Mouse (Mus musculus) A20 (cell line): ENCODE results near the gene Egfl8.

ENCODE experiments used
- DNase-seq: peaks from one replicate; pipeline ENCODE4 v3.0.0-alpha.2; 2011; ENCODE audit warnings: low read depth, low spot score

Egfl8 gene

DNA sequence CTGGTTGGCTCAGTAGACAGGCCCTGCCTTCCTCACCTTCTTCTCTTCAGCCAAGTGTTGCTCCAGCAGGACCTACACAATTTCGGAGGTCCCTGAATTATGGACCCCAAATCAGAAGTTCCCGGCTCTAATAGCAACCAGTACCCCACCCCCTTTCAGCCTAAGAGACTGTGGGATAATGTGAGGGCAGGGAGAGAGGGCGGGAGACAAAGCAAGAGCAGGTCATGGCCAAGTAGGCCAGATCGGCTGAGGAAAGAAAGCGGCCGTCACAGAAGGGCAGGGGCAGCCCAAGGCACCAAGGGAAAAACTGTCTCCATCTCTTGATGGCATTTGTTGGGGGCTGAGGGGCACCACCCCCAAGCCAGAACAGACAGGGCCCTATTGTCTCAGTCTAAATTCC is at the start of gene Egfl8:
TSS of gene Egfl8 (minus strand) at position 101 of the 400 bp plus-strand sequence.
- DNase-seq = no peak

DNA sequence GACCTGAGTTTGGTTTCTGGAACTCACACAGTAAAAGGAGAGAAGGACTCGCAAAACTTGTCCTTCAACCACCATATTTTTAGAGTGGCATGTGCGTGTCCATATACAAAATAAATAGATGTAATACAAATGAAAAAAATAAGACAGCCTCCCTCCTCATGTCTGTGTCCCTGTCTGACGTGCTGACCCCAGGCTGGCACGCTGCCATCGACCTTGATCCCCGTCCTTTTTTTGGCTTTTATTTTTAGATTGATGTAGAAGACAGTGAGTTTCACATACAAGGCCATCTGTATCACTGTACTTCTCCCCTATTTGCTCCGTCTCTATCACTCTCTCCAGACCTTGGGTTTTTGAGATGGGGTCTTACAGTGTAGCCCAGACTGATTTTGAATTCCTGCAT is 48.7 kb upstream of the Egfl8 start:
- DNase-seq = no peak

DNA sequence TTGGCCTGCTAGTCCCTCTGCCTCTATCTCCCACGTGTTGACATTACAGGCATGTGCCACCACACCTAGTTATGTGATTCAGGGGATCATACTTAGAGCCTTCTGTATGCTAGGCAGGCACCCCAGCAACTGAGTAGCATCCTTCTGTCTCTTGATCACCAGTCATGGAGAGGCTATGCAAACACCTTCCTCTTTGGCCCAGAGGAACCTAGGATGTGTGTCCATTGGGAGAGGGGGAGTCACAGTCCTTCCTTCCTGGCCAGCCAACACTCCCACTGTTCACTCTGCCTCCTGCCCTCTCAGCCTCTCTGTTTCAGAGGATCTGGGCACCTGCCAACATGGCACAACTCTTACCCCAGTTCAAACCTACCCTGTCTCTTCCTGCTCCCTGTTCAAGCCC is 47.8 kb upstream of the Egfl8 start:
- no peak for DNase-seq

DNA sequence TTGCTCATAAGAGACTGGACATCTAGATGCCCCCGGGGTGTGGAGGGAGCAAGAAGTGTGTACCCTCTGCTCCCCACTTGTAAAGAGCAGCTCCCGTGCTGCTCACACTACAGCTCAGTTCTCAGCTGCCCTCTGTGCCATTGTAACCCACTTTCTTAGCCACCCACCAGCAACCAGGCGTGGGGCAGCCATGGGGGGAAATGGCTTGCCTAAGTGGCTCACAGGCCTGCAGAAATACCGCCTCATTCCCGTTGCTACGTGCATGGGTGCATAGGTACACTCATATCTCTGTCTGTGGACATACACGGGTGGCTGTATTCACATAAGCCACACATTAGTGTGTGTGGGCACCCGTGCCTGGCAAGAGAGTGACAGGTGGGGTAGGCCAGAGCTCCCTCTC is 47.2 kb upstream of the Egfl8 start:
- DNase-seq = no peak

DNA sequence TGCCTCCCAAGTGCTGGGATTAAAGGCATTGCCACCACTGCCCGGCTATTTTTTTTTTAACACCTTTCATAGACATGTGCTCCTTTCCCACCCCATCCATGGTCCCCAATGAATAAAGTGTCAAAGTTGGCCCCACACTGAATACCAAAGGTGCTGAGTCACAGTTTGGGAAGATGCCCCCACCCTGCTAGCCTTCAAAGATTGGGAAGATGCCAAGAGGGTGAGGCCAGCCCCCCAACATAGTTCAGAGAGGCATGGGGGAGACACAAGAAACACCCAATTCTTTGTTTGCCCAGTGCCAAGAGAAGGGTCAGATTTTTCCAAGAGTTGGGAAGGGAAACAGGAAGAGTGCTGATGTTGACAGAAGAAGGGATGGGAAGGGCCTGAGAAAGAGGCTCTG is 46.7 kb upstream of the Egfl8 start:
- no peak for DNase-seq

DNA sequence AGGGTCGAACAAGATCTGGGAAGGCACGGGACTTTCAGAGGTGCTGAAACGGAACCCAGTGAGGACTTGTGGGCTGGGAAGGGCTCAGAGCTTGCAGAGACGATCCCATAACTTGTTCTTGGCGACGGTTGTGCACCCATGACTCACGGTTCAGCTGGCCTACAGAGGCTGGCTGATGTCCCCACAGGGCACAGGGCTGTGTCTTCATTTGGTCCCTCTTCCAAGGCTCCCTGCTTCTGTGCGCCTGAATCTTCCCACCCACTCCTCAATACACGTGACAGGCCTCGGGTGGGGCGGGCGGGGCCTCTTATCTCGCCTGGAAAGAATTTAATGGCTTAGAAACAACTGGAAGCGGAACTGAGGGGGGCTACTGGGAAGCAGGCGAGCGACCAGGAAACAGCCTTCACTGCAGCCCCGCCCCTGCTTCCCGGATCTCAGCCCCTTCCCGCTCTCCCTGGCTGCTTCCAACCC is 45.4 kb upstream of the Egfl8 start:
- DNase-seq = no peak

DNA sequence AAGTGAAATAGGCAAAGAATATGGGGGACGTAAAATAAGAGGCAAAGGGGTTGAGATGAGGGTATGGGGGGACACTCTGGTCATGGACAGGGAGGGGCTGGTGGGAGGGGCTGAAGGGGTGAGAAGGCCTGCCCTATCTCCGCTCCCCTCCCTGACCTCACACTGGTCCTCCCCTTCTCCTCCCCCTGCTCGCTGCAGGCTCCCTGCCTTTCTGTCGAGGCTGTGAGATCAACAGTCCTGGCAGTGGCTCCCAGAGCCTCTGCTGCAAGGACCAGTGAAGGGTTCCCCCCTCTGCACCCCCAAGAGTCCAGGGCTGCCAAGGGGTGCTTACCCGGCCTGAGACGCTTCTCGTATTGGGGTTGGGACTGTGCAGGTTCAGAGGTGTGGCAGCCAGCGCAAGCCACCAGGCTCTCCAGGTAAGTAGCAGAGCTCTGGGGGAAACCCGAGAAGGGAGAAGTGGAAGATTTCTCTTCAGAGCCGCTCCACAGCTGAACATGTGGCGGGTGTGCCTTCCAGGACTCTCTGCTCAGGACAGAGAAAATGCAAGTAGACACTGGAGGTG is 44.6 kb upstream of the Egfl8 start:
- no peak for DNase-seq

DNA sequence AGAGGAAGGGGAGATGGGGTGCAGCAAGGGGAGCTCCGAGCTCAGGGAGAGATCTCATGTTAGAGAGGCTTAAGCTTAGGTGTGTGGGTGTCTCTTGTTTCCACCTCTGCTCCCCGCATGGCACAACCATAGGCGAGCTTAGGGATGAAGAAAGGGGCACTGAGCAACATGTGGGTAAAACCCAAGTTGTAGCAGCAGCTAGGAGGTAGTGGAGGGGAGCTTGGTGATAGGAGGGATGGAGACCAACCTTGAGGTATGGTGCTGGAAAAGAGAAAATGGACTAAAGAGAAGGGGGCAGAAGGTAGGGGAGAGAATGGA is 44.1 kb upstream of the Egfl8 start:
- no peak for DNase-seq

DNA sequence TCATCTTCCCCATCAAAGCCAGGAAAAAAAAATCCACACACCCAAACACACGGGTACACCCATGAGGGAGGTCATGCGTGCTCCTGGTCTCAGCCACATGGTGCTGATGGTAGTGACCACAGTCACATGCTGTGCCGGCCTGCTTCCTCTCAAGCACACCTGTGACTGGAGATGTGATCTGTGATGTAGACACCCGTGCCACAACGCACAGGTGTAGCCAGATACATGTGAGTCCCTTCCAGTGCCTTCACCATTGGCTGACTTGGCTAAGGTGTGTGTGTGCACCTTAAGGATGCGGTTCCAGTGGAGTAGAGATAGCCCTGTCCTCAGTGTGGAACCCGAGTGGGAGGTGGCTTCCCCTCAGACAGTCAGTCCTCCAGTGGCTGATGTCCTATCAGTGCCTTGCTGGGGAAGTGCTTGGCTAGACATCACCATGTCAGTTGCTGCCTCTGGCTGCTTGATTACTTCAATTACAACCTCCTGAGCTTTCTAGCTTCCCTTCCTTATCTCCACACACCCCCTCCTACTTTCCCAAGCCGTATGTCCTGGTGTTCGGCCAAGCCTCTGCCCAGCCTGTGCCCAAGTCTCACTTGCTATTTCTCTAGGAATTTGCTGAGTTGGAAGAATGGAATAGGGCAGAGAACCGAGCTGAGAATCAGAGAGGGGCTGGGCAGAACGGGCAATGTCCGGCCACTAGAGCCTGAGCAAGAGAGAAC is 43.6 kb upstream of the Egfl8 start:
- DNase-seq = no peak

DNA sequence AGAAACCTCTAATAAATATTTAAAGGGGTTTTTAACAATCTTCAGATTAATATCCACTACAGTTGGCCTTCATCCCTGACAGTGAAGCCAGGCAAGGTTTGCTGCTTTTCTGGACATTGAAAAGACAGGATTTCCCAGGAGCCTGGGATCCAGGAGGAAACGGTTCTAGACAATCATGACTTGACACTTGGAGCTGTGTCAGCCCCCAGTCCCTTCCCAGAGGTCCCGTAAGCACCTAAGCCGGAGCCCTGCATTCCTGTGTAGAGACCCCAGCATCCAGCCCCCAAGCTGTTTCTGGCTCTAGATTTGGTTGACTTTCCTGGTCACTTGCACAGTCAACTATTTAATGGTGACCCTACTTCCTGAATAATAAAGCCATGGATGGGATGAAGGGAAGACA is 42.8 kb upstream of the Egfl8 start:
- no peak for DNase-seq

DNA sequence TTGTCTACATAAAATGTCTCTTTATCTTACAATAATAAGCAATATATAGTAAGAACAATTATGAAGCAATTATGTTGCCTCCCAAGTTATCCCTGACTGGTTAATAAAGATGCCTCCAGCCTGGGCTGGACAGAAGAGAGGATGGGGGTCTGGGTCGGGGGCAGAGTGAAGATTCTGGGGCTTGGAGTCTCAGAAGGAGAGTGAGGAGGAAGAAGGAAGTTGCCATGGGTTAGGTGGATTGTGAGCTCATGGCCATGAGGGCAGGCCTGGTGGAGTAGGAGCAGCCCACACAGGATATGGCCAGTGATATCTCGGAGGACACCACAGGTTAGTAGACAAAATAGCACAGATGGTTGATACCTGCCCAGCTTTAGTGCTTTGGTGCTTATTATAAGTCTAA is 42.4 kb upstream of the Egfl8 start:
- no peak for DNase-seq

DNA sequence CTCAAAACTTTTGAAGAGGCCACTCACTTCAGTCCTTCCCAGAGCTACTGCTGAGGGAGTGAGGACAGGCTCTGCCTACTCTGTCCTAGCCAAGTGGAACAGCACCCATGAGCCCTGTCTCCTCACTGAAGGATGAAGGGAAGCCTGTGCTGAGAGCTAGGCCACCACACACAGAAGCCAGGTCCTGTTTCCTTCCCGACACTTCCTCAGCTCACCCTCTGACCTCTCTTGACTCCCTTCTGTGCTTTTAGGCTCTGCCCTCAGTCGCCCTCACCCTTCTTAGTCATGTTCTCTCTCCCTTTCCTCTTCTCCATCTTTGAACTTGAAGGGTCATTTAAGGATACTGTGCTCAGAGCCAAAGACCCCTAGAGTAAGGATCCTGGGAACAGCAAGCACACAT is 41.5 kb upstream of the Egfl8 start:
- DNase-seq = no peak

DNA sequence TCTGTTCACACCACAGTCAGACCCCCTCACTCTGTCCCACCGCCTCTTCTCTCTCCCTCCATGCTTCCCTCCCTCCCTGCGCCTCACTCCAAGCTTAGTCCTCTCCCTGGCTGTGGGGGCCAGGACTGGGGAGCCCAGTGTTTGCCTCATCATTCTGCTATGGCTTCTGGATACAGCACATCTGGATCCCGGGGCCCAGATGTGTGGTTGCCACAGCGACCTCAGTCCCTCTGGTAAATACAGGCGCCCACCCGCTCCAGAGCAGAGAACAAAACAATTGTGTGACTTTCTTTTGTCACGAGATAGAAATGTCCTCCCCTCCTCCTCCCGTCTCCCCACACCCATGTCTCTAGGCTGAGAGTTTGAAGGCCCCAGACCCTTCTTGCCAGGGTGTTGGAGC is 40.9 kb upstream of the Egfl8 start:
- DNase-seq = no peak

DNA sequence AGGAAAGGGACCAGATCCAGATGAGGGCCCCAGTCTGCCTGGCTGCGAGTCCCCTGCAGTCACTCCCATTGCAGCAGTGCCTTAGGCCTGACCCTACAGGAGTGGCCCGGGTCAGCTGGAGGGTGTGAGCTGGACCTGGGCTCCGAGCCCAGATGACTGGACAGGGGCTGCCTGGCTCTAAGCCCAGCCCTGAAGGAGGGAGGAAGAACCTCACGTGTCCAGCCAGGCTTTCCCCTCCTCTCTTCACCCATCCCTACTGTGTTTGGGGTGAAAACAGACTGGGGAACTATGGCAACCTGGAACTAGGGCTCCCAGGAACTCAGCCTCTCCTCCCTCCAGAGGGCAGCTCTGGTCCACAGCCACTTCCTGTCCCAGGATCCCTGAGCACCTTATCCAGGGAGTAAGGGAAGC is 39.8 kb upstream of the Egfl8 start:
- no peak for DNase-seq

DNA sequence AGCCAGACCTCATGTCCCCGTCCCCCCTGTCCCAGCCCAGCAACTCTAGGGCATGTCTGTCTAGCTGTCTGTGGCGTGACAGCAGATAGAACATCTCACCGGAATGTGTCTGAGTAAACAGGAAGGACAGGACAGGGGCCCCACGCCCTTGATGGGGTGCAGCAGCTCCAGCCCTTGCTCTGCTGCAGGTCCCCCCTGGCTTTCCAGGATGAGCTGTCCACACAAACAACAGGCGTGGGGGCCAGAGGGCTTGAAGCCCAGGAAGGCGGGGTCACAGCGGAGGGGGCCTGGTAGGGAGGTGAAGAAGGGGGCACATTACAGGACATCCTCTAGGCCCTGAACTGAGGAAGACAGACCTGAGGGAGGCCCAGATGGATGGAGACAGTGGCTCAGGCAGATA is 39.4 kb upstream of the Egfl8 start:
- DNase-seq = no peak

DNA sequence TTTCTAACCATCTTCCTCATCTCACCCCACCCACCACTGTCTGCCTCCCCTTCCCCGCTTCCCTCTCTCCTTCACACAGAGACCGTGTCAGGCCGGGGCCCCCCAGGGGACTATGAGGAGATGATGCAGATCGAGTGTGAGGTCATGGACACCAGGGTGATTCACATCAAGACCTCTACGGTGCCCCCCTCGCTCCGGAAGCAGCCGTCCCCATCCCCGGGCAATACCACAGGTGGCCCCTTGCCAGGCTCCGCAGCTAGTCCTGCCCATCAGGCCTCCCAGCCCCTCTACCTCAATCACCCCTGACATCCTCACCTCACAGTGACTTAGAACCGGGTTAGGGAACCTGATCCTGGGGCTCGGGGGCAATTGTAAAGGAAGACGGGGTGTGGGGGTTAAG is 38.6 kb upstream of the Egfl8 start:
- DNase-seq = no peak

DNA sequence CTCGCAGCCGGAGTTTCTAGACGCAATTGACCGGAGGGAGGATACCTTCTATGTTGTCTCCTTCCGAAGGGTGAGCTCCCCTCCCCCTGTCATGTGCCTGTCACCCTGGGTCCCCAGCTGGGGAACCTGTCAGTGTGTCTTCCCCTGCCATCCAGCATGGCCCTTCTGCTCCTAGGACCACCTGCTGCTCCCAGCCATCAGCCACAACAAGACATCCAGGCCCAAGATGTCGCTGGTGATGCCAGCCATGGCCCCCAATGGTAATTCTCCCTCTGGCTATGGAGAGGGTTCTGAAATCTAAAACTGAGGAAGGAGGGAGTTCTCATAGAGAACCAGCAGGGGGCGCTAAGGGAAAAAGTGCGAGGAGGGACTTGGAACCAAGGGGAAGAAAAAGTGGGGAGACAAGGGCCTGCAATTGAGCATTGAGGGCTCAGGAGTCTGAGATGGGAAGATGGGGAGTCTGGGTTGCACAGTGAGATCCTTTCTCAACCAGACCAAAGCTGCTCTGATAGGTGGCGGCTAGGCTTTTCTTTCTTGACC is 38.0 kb upstream of the Egfl8 start:
- DNase-seq = peak; percentile 57

DNA sequence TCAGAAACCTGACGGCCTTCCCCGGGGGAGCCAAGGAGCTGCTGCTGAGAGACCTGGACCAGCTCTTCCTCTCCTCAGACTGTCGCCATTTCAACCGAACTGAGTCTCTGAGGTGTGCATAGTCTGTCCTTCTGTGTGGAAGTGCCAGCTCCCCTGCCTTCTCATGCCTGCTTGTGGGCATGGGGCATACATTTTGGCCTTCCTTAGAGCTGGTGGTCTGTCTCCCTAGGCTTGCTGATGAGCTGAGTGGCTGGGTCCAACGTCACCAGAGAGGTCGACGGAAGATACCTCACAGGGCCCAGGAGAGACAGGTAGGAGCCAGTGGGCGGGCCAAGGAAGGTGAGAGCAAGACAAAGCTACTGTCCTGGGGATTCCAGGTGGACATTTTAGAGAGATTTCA is 37.2 kb upstream of the Egfl8 start:
- no peak for DNase-seq

DNA sequence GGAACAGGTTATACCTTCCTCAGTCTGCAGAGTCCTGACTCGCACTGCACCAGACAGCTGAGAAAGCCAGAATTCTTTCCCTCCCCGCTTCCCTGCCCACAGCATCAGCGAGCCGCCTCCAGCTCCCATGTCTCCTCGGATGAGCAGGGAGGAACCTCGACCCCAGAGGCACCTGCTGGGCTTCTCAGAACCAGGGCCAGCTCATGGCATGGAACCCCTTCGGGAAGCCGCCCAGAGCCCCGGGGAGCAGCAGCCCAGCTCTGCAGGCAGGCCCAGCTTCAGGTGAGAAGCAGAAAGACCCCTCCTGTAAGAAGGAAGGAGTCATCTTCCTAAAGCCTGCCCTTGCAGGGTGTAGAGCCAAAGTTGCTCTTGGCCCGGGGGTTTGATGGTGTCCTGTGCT is 36.8 kb upstream of the Egfl8 start:
- no peak for DNase-seq

DNA sequence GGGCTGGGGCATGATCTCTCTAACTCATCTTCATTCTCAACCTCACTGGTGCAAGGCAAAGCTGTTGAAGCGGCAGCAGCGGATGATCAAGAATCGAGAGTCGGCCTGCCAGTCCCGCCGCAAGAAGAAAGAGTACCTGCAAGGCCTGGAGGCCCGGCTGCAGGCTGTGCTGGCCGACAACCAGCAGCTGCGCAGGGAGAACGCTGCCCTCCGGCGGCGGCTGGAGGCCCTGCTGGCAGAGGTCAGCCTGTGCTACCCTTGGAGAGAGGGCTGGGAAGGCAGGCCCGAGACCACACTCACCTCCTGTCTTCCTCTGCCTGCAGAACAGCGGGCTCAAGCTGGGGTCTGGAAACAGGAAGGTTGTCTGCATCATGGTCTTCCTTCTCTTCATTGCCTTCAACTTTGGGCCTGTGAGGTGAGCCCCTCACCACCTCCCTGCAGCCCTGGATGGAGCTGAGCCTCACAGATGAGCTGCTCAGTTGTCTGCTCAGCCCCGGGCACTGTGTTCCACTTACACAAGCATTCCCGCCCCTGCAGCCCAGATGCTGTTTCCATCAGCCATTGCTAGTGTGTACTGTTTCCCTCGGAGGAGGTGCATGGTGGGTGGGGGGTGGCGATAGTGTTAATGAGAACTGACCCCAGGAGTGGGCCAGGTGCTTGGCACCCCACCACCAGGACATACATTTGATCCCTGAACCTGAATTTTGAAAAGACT is 35.9 kb upstream of the Egfl8 start:
- DNase-seq = no peak

DNA sequence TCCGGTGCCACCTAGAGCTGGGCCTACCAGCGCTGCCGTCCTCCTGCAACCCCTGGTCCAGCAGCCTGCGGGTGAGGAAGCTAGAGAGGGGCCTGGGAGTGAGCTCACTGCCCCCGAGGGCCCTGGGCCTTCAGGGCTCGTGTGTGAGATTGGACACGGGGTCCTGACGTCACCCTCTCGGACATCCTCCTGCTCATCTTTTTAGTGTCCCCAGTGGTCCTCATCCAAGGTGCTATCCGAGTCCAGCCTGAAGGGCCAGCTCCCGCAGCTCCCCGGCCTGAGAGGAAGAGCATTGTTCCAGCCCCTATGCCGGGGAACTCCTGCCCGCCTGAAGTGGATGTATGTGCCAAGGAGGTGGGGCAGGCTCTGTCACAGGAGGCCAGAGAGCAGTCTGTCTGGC is 35.0 kb upstream of the Egfl8 start:
- no peak for DNase-seq

DNA sequence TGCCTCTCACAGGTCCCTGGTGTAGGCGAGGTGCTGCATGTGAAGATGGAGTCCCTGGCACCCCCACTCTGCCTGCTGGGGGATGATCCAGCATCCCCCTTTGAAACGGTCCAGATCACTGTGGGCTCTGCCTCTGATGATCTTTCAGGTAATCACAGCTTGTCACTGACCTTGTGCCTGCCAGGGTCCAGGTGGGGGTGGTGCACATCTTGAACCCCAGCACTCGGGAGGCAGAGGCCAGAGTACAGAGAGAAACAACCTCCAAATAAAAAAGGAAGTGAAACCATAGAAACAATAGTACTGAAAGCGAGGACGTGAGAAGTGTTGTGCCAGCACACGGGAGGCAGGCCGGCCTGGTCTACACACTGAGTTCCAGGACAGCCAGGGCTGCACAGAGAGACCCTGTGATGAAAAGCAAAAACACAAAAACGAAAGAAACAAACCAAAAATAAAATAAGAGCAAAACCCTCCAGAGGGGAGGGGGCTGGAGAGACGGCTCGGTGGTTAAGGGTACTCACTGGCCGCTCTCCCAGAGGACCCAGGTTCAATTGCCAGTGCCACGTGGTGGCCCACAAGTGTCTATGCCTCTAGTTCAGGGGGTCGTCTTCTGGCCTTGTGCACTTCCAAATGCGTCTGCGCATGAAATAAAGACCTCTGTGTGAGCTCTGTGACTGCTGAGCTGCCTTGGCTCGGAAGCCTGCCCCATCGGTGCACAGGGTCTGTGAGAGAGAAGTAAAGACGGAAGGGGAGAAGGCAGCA is 33.5 kb upstream of the Egfl8 start:
- DNase-seq = peak; percentile 90
